Mouse (Mus musculus) ES-Bruce4 (cell line): ENCODE measurements around the gene Ppp1r9b.

Source experiments
- CTCF ChIP-seq: IDR thresholded peaks from one replicate; pipeline ENCODE4 v1.8.1; 2011; ENCODE audit warnings: low read depth, low read length
- EP300 ChIP-seq: IDR thresholded peaks from 2 replicates; pipeline ENCODE4 v1.6.1; 2011; ENCODE audit warnings: low read depth, low read length; ENCODE audit not compliant: insufficient read depth

DNA sequence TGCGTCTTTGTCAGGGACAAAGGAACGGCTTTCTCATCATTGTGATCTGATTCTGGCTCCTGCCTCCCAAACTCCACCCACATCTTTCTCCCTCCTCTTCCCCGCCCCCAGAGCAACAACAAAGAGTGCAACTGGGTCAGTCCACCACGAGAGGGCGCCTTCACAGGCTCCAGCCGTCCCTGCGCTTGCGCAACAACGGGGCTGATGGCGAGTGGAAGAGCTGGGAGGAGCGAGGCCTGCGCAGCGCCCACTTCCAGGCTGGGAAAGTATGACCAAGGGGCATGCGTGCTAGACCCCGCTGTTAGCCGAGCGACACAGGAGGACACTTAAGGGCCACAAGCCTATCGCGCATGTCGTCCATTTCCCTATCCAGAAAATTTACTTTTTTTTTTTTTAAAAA is 11.9 kb upstream of the Ppp1r9b start:
- TF ChIP-seq EP300 (peak; percentile 59; the same call in 1 of the 2 replicates), CTCF (peak; percentile 96)
